Mouse (Mus musculus) MEL (cell line): ENCODE measurements around the gene Abcb10. TPM values are rescaled to one million over a fixed set of nuclear protein-coding genes. Genes with fewer than 3 reads are reported as not detected.

ENCODE experiments used
- DNase-seq: peaks from one replicate; pipeline ENCODE4 v3.0.0; 2011; ENCODE audit warnings: low read depth, low spot score
- H3K27ac ChIP-seq: 2 replicates; pipeline ENCODE4 v1.5.1; 2012; ENCODE audit warnings: low read depth, mild to moderate bottlenecking, control low read depth, low read length, moderate library complexity; ENCODE audit not compliant: control insufficient read depth
- H3K27me3 ChIP-seq, 2 experiments: fragments of 150-350 bp in 1 of 2; sonication (generic) in 1 of 2; 2 replicates each; pipeline ENCODE4 v1.6.1; 2012; ENCODE audit warnings: low read length in 2 of 2, mild to moderate bottlenecking in 2 of 2, improper control_type of control experiment in 1 of 2, moderate library complexity in 1 of 2; ENCODE audit not compliant: insufficient read depth in 2 of 2, control insufficient read depth in 1 of 2
- H3K36me3 ChIP-seq, 2 experiments: 2 replicates each; pipeline ENCODE4 v1.6.1; 2012 to 2014; ENCODE audit warnings: low read length in 2 of 2, improper control_type of control experiment in 1 of 2, inconsistent platforms in 1 of 2, mild to moderate bottlenecking in 1 of 2; ENCODE audit not compliant: insufficient read depth in 2 of 2, control insufficient read depth in 1 of 2
- H3K4me1 ChIP-seq, 2 experiments: fragments of 150-350 bp in 1 of 2; sonication (generic) in 1 of 2; 2 replicates each; pipeline ENCODE4 v1.6.1; 2012; ENCODE audit warnings: low read length in 2 of 2, improper control_type of control experiment in 1 of 2, mild to moderate bottlenecking in 1 of 2; ENCODE audit not compliant: insufficient read depth in 2 of 2, control insufficient read depth in 1 of 2
- H3K4me3 ChIP-seq, 2 experiments: fragments of 150-350 bp in 1 of 2; sonication (generic) in 1 of 2; 2 replicates each; pipeline ENCODE4 v1.5.1; 2012; ENCODE audit warnings: low read depth in 2 of 2, low read length in 2 of 2, mild to moderate bottlenecking in 2 of 2, moderate library complexity in 2 of 2, control low read depth in 1 of 2, improper control_type of control experiment in 1 of 2; ENCODE audit not compliant: control insufficient read depth in 1 of 2, insufficient read depth in 1 of 2
- H3K79me2 ChIP-seq: 2 replicates; pipeline ENCODE4 v1.6.1; 2012; ENCODE audit warnings: mild to moderate bottlenecking, low read length, moderate library complexity; ENCODE audit not compliant: control insufficient read depth, poor library complexity, insufficient read depth
- H3K9ac ChIP-seq: 2 replicates; pipeline ENCODE4 v1.6.1; 2012; ENCODE audit warnings: low read depth, mild to moderate bottlenecking, control low read depth, low read length, moderate library complexity; ENCODE audit not compliant: control insufficient read depth, poor library complexity, severe bottlenecking
- H3K9me3 ChIP-seq: fragments of 150-350 bp; sonication (generic); replicated peaks from 2 replicates; pipeline ENCODE4 v1.6.1; 2012; ENCODE audit warnings: mild to moderate bottlenecking, low read length, improper control_type of control experiment, moderate library complexity; ENCODE audit not compliant: insufficient read depth
- BHLHE40 ChIP-seq: IDR thresholded peaks from 2 replicates; pipeline ENCODE4 v1.6.1; 2012; ENCODE audit warnings: low read depth, mild to moderate bottlenecking, inconsistent platforms, low read length, improper control_type of control experiment, borderline replicate concordance
- CHD1 ChIP-seq: IDR thresholded peaks from 2 replicates; pipeline ENCODE4 v1.6.1; 2012; ENCODE audit warnings: low read depth, mild to moderate bottlenecking, inconsistent platforms, low read length, improper control_type of control experiment
- CHD2 ChIP-seq: IDR thresholded peaks from 2 replicates; pipeline ENCODE4 v1.6.1; 2011; ENCODE audit warnings: low read length, improper control_type of control experiment
- CTCF ChIP-seq, 3 experiments: IDR thresholded peaks in 2 of 3; conservative IDR thresholded peaks in 1 of 3; 2 replicates each; pipeline ENCODE4 v1.5.1; 2011 to 2012; ENCODE audit warnings: low read length in 3 of 3, low read depth in 2 of 3, mild to moderate bottlenecking in 2 of 3, improper control_type of control experiment in 1 of 3, inconsistent platforms in 1 of 3, mixed read lengths in 1 of 3, moderate library complexity in 1 of 3; ENCODE audit not compliant: control insufficient read depth in 1 of 3, insufficient read depth in 1 of 3, poor library complexity in 1 of 3, severe bottlenecking in 1 of 3
- E2F4 ChIP-seq: IDR thresholded peaks from 2 replicates; pipeline ENCODE4 v1.6.1; 2011; ENCODE audit warnings: low read depth, low read length, improper control_type of control experiment, borderline replicate concordance
- MAFK ChIP-seq: IDR thresholded peaks from 2 replicates; pipeline ENCODE4 v1.6.1; 2011; ENCODE audit warnings: low read depth, mild to moderate bottlenecking, low read length, improper control_type of control experiment, borderline replicate concordance
- MAX ChIP-seq: IDR thresholded peaks from 2 replicates; pipeline ENCODE4 v1.6.1; 2011; ENCODE audit warnings: low read length, improper control_type of control experiment
- MAZ ChIP-seq: IDR thresholded peaks from 2 replicates; pipeline ENCODE4 v1.6.1; 2012; ENCODE audit warnings: low read depth, mild to moderate bottlenecking, inconsistent platforms, low read length, improper control_type of control experiment
- MYC ChIP-seq: IDR thresholded peaks from 2 replicates; pipeline ENCODE4 v1.6.1; 2011; ENCODE audit warnings: low read depth, mild to moderate bottlenecking, low read length, improper control_type of control experiment, moderate library complexity
- NELFE ChIP-seq: IDR thresholded peaks from 2 replicates; pipeline ENCODE4 v1.6.1; 2011; ENCODE audit warnings: low read depth, low read length, improper control_type of control experiment
- NRF1 ChIP-seq: IDR thresholded peaks from 2 replicates; pipeline ENCODE4 v1.6.1; 2014; ENCODE audit warnings: low read depth, mild to moderate bottlenecking, inconsistent platforms, low read length, improper control_type of control experiment, moderate library complexity; ENCODE audit not compliant: poor library complexity, insufficient read depth, severe bottlenecking
- POLR2A ChIP-seq, 2 experiments: IDR thresholded peaks; 2 replicates each; pipeline ENCODE4 v1.6.1; 2011 to 2012; ENCODE audit warnings: low read length in 2 of 2, mild to moderate bottlenecking in 2 of 2, control low read depth in 1 of 2, improper control_type of control experiment in 1 of 2, low read depth in 1 of 2, moderate library complexity in 1 of 2; ENCODE audit not compliant: control insufficient read depth in 1 of 2, insufficient read depth in 1 of 2, poor library complexity in 1 of 2
- POLR2AphosphoS2 ChIP-seq: IDR thresholded peaks from 2 replicates; pipeline ENCODE4 v1.6.1; 2011; ENCODE audit warnings: low read length, improper control_type of control experiment
- RAD21 ChIP-seq: IDR thresholded peaks from 2 replicates; pipeline ENCODE4 v1.6.1; 2011; ENCODE audit warnings: mild to moderate bottlenecking, low read depth, low read length, improper control_type of control experiment
- RCOR1 ChIP-seq: IDR thresholded peaks from 2 replicates; pipeline ENCODE4 v1.6.1; 2012; ENCODE audit warnings: low read depth, mild to moderate bottlenecking, inconsistent platforms, low read length, improper control_type of control experiment
- UBTF ChIP-seq: IDR thresholded peaks from 2 replicates; pipeline ENCODE4 v1.6.1; 2012; ENCODE audit warnings: low read depth, mild to moderate bottlenecking, inconsistent platforms, low read length, improper control_type of control experiment, moderate library complexity, borderline replicate concordance; ENCODE audit not compliant: insufficient read depth
- USF1 ChIP-seq: IDR thresholded peaks from 2 replicates; pipeline ENCODE4 v1.6.1; 2014; ENCODE audit warnings: low read depth, mild to moderate bottlenecking, inconsistent platforms, low read length, improper control_type of control experiment, moderate library complexity
- ZC3H11A ChIP-seq: IDR thresholded peaks from 2 replicates; pipeline ENCODE4 v1.6.1; 2012; ENCODE audit warnings: low read depth, mild to moderate bottlenecking, inconsistent platforms, low read length, improper control_type of control experiment
- ZMIZ1 ChIP-seq: IDR thresholded peaks from 2 replicates; pipeline ENCODE4 v1.6.1; 2012; ENCODE audit warnings: low read depth, mild to moderate bottlenecking, inconsistent platforms, low read length, improper control_type of control experiment, moderate library complexity
- polyA plus RNA-seq, 2 experiments: library from polyadenylated mRNA; stranded (reverse) in 1 of 2; unstranded in 1 of 2; fragments of >175 nt in 1 of 2; fragments of >200 nt in 1 of 2; gene quantifications; 2 replicates each; pipeline versions ENCODE4 v1.2.1 to v1.2.4; 2012; ENCODE audit warnings: low replicate concordance in 2 of 2, low read depth in 1 of 2; ENCODE audit not compliant: insufficient read length in 2 of 2, insufficient read depth in 1 of 2, missing spikeins in 1 of 2
- total RNA-seq: library from RNA; depleted of rRNA; stranded (reverse); fragments of 300-350 nt; gene quantifications from 2 replicates; pipeline ENCODE4 v1.2.3, GENCODE M21; 2012

Abcb10 gene
- total and polyA plus RNA-seq, 3 experiments = 32.6 to 37.8 (median 33.7) TPM

- TF ChIP-seq POLR2AphosphoS2 (no peak), UBTF (no peak), CHD2 (no peak), CHD1 (no peak), NELFE (no peak), MYC (no peak)
- Histone ChIP-seq H3K27ac (no peak overlapping the region), H3K36me3 (peaks cover 8 to 34% of the 10 kb centered on the region in 2 experiments)
Observed at GRCm38 (mm10) chr8:123977499-123977898, 5.4 kb downstream of the Abcb10 start.

GRCm38 (mm10) chr8:123973495-123973894 lies 9.4 kb downstream of the Abcb10 start:
- H3K27me3 ChIP-seq = no peaks in the 10 kb centered on the region
- H3K4me3 ChIP-seq = no peak overlapping the region
- peaks cover 9 to 15% of the 10 kb centered on the region in 2 experiments for H3K4me1 ChIP-seq
- no peaks in the 10 kb centered on the region for H3K9me3 ChIP-seq
- no peak overlapping the region for H3K27ac ChIP-seq
- TF ChIP-seq MAZ (no peak), UBTF (no peak), NELFE (no peak), USF1 (no peak), NRF1 (no peak), MAX (no peak), BHLHE40 (no peak), E2F4 (no peak), MAFK (no peak), ZC3H11A (no peak), CTCF (IDR thresholded peaks at IDR 0.05 in 2 of 3, conservative IDR thresholded peaks at IDR 0.05 in 1 of 3; ENCODE audit: control insufficient read depth in 1 of 3, insufficient read depth in 1 of 3, low read depth in 2 of 3, low read length in 3 of 3, poor library complexity in 1 of 3, severe bottlenecking in 1 of 3) (no peak), ZMIZ1 (no peak), POLR2A (IDR thresholded peaks at IDR 0.05; ENCODE audit: control insufficient read depth in 1 of 2, insufficient read depth in 1 of 2, low read depth in 1 of 2, low read length in 2 of 2, poor library complexity in 1 of 2) (no peak), RAD21 (no peak), RCOR1 (no peak)
- H3K79me2 ChIP-seq = peaks cover 8% of the 10 kb centered on the region; the same call in 1 of the 2 replicates
- H3K9ac ChIP-seq = no peak overlapping the region
- H3K36me3 ChIP-seq = peaks cover 8 to 15% of the 10 kb centered on the region in 2 experiments
- DNase-seq = no peak

More at GRCm38 (mm10) chr8:123977499-123977898, 5.4 kb downstream of the Abcb10 start:
- DNase-seq = peak; percentile 17
- no peaks in the 10 kb centered on the region for H3K27me3 ChIP-seq
- no peak overlapping the region for H3K9ac ChIP-seq
- H3K4me3 ChIP-seq = no peak overlapping the region
- peaks cover 20% of the 10 kb centered on the region for H3K79me2 ChIP-seq
- no peaks in the 10 kb centered on the region for H3K9me3 ChIP-seq
- peaks cover 25 to 43% of the 10 kb centered on the region in 2 experiments for H3K4me1 ChIP-seq
